Mouse (Mus musculus) MEL (cell line): Measurements from ENCODE around the gene Stat4. TPM values are rescaled to one million over a fixed set of nuclear protein-coding genes. Genes with fewer than 3 reads are reported as not detected.

ENCODE experiments used
- DNase-seq: peaks from one replicate; pipeline ENCODE4 v3.0.0; 2011; ENCODE audit warnings: low read depth, low spot score
- H3K27ac ChIP-seq: 2 replicates; pipeline ENCODE4 v1.5.1; 2012; ENCODE audit warnings: low read depth, mild to moderate bottlenecking, control low read depth, low read length, moderate library complexity; ENCODE audit not compliant: control insufficient read depth
- H3K27me3 ChIP-seq, 2 experiments: fragments of 150-350 bp in 1 of 2; sonication (generic) in 1 of 2; 2 replicates each; pipeline ENCODE4 v1.6.1; 2012; ENCODE audit warnings: low read length in 2 of 2, mild to moderate bottlenecking in 2 of 2, improper control_type of control experiment in 1 of 2, moderate library complexity in 1 of 2; ENCODE audit not compliant: insufficient read depth in 2 of 2, control insufficient read depth in 1 of 2
- H3K36me3 ChIP-seq, 2 experiments: 2 replicates each; pipeline ENCODE4 v1.6.1; 2012 to 2014; ENCODE audit warnings: low read length in 2 of 2, improper control_type of control experiment in 1 of 2, inconsistent platforms in 1 of 2, mild to moderate bottlenecking in 1 of 2; ENCODE audit not compliant: insufficient read depth in 2 of 2, control insufficient read depth in 1 of 2
- H3K4me1 ChIP-seq, 2 experiments: fragments of 150-350 bp in 1 of 2; sonication (generic) in 1 of 2; 2 replicates each; pipeline ENCODE4 v1.6.1; 2012; ENCODE audit warnings: low read length in 2 of 2, improper control_type of control experiment in 1 of 2, mild to moderate bottlenecking in 1 of 2; ENCODE audit not compliant: insufficient read depth in 2 of 2, control insufficient read depth in 1 of 2
- H3K4me3 ChIP-seq, 2 experiments: fragments of 150-350 bp in 1 of 2; sonication (generic) in 1 of 2; 2 replicates each; pipeline ENCODE4 v1.5.1; 2012; ENCODE audit warnings: low read depth in 2 of 2, low read length in 2 of 2, mild to moderate bottlenecking in 2 of 2, moderate library complexity in 2 of 2, control low read depth in 1 of 2, improper control_type of control experiment in 1 of 2; ENCODE audit not compliant: control insufficient read depth in 1 of 2, insufficient read depth in 1 of 2
- H3K79me2 ChIP-seq: 2 replicates; pipeline ENCODE4 v1.6.1; 2012; ENCODE audit warnings: mild to moderate bottlenecking, low read length, moderate library complexity; ENCODE audit not compliant: control insufficient read depth, poor library complexity, insufficient read depth
- H3K9ac ChIP-seq: 2 replicates; pipeline ENCODE4 v1.6.1; 2012; ENCODE audit warnings: low read depth, mild to moderate bottlenecking, control low read depth, low read length, moderate library complexity; ENCODE audit not compliant: control insufficient read depth, poor library complexity, severe bottlenecking
- H3K9me3 ChIP-seq: fragments of 150-350 bp; sonication (generic); replicated peaks from 2 replicates; pipeline ENCODE4 v1.6.1; 2012; ENCODE audit warnings: mild to moderate bottlenecking, low read length, improper control_type of control experiment, moderate library complexity; ENCODE audit not compliant: insufficient read depth
- E2F4 ChIP-seq: IDR thresholded peaks from 2 replicates; pipeline ENCODE4 v1.6.1; 2011; ENCODE audit warnings: low read depth, low read length, improper control_type of control experiment, borderline replicate concordance
- ELF1 ChIP-seq: IDR thresholded peaks from 2 replicates; pipeline ENCODE4 v1.6.1; 2014; ENCODE audit warnings: low read depth, mild to moderate bottlenecking, inconsistent platforms, low read length, improper control_type of control experiment, moderate library complexity
- EP300 ChIP-seq, 2 experiments: IDR thresholded peaks; 2 replicates each; pipeline ENCODE4 v1.6.1; 2011; ENCODE audit warnings: improper control_type of control experiment in 2 of 2, low read length in 2 of 2, low read depth in 1 of 2, mild to moderate bottlenecking in 1 of 2
- ETS1 ChIP-seq: IDR thresholded peaks from 2 replicates; pipeline ENCODE4 v1.6.1; 2012; ENCODE audit warnings: low read depth, mild to moderate bottlenecking, inconsistent platforms, low read length, improper control_type of control experiment, moderate library complexity
- GABPA ChIP-seq: IDR thresholded peaks from 2 replicates; pipeline ENCODE4 v1.6.1; 2012; ENCODE audit warnings: low read depth, mild to moderate bottlenecking, inconsistent platforms, low read length, improper control_type of control experiment, moderate library complexity
- HCFC1 ChIP-seq: IDR thresholded peaks from 2 replicates; pipeline ENCODE4 v1.6.1; 2012; ENCODE audit warnings: low read depth, mild to moderate bottlenecking, inconsistent platforms, low read length, improper control_type of control experiment, moderate library complexity
- KAT2A ChIP-seq: conservative IDR thresholded peaks from 2 replicates; pipeline ENCODE4 v1.6.1; 2012; ENCODE audit warnings: low read depth, low read length, improper control_type of control experiment, inconsistent platforms
- MAFK ChIP-seq: IDR thresholded peaks from 2 replicates; pipeline ENCODE4 v1.6.1; 2011; ENCODE audit warnings: low read depth, mild to moderate bottlenecking, low read length, improper control_type of control experiment, borderline replicate concordance
- MAZ ChIP-seq: IDR thresholded peaks from 2 replicates; pipeline ENCODE4 v1.6.1; 2012; ENCODE audit warnings: low read depth, mild to moderate bottlenecking, inconsistent platforms, low read length, improper control_type of control experiment
- MEF2A ChIP-seq: IDR thresholded peaks from 2 replicates; pipeline ENCODE4 v1.6.1; 2014; ENCODE audit warnings: low read depth, mild to moderate bottlenecking, inconsistent platforms, low read length, improper control_type of control experiment; ENCODE audit not compliant: poor library complexity, insufficient replicate concordance, severe bottlenecking; ENCODE audit errors: extremely low read depth
- MYB ChIP-seq: IDR thresholded peaks from 2 replicates; pipeline ENCODE4 v1.6.1; 2011; ENCODE audit warnings: mild to moderate bottlenecking, low read depth, low read length, improper control_type of control experiment
- NELFE ChIP-seq: IDR thresholded peaks from 2 replicates; pipeline ENCODE4 v1.6.1; 2011; ENCODE audit warnings: low read depth, low read length, improper control_type of control experiment
- NRF1 ChIP-seq: IDR thresholded peaks from 2 replicates; pipeline ENCODE4 v1.6.1; 2014; ENCODE audit warnings: low read depth, mild to moderate bottlenecking, inconsistent platforms, low read length, improper control_type of control experiment, moderate library complexity; ENCODE audit not compliant: poor library complexity, insufficient read depth, severe bottlenecking
- POLR2A ChIP-seq, 2 experiments: IDR thresholded peaks; 2 replicates each; pipeline ENCODE4 v1.6.1; 2011 to 2012; ENCODE audit warnings: low read length in 2 of 2, mild to moderate bottlenecking in 2 of 2, control low read depth in 1 of 2, improper control_type of control experiment in 1 of 2, low read depth in 1 of 2, moderate library complexity in 1 of 2; ENCODE audit not compliant: control insufficient read depth in 1 of 2, insufficient read depth in 1 of 2, poor library complexity in 1 of 2
- POLR2AphosphoS2 ChIP-seq: IDR thresholded peaks from 2 replicates; pipeline ENCODE4 v1.6.1; 2011; ENCODE audit warnings: low read length, improper control_type of control experiment
- RAD21 ChIP-seq: IDR thresholded peaks from 2 replicates; pipeline ENCODE4 v1.6.1; 2011; ENCODE audit warnings: mild to moderate bottlenecking, low read depth, low read length, improper control_type of control experiment
- SIN3A ChIP-seq: IDR thresholded peaks from 2 replicates; pipeline ENCODE4 v1.6.1; 2012; ENCODE audit warnings: low read length, improper control_type of control experiment, inconsistent platforms
- SMC3 ChIP-seq: IDR thresholded peaks from 2 replicates; pipeline ENCODE4 v1.6.1; 2011; ENCODE audit warnings: low read depth, low read length, improper control_type of control experiment
- TAL1 ChIP-seq: IDR thresholded peaks from 2 replicates; pipeline ENCODE4 v1.6.1; 2012; ENCODE audit warnings: mild to moderate bottlenecking, inconsistent platforms, low read length, moderate library complexity, mixed read lengths
- TBP ChIP-seq: IDR thresholded peaks from 2 replicates; pipeline ENCODE4 v1.8.0; 2011; ENCODE audit warnings: low read depth, low read length, improper control_type of control experiment
- USF2 ChIP-seq, 2 experiments: IDR thresholded peaks; 2 replicates each; pipeline ENCODE4 v1.6.1; 2011 to 2012; ENCODE audit warnings: improper control_type of control experiment in 2 of 2, low read length in 2 of 2, borderline replicate concordance in 1 of 2, inconsistent platforms in 1 of 2, low read depth in 1 of 2, mild to moderate bottlenecking in 1 of 2; ENCODE audit not compliant: insufficient read depth in 1 of 2
- ZC3H11A ChIP-seq: IDR thresholded peaks from 2 replicates; pipeline ENCODE4 v1.6.1; 2012; ENCODE audit warnings: low read depth, mild to moderate bottlenecking, inconsistent platforms, low read length, improper control_type of control experiment
- polyA plus RNA-seq, 2 experiments: library from polyadenylated mRNA; stranded (reverse) in 1 of 2; unstranded in 1 of 2; fragments of >175 nt in 1 of 2; fragments of >200 nt in 1 of 2; gene quantifications; 2 replicates each; pipeline versions ENCODE4 v1.2.1 to v1.2.4; 2012; ENCODE audit warnings: low replicate concordance in 2 of 2, low read depth in 1 of 2; ENCODE audit not compliant: insufficient read length in 2 of 2, insufficient read depth in 1 of 2, missing spikeins in 1 of 2
- total RNA-seq: library from RNA; depleted of rRNA; stranded (reverse); fragments of 300-350 nt; gene quantifications from 2 replicates; pipeline ENCODE4 v1.2.3, GENCODE M21; 2012

Gene Stat4
- total and polyA plus RNA-seq, 3 experiments: not detected

DNA sequence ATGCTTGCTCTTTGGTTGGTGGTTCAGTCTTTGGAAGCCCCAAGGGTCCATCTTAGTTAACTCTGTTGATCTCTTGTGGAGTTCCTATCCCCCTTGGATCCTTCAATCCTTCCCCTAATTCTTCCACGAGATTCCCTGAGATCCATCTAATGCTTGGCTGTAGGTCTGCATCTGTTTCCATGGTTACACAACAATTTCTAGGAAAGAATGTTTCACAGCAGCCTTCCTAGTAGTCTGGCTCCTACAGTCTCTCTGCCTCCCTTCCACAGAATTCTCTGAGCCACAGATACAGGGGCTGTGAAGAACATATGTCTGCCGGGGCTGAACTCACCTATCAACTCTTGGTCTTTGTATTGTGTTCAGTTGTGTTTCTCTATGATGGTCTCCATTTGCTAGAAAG, 61.8 kb downstream of the Stat4 start:
- no peaks in the 10 kb centered on the region for H3K79me2 ChIP-seq
- H3K27ac ChIP-seq: no peak overlapping the region
- no peak for DNase-seq
- H3K4me1 ChIP-seq: no peaks in the 10 kb centered on the region
- H3K9me3 ChIP-seq: no peaks in the 10 kb centered on the region
- H3K36me3 ChIP-seq: no peaks in the 10 kb centered on the region
- no peaks in the 10 kb centered on the region; a peak in 1 of 4 replicates for H3K27me3 ChIP-seq
- no peak overlapping the region for H3K4me3 ChIP-seq
- H3K9ac ChIP-seq: no peak overlapping the region
- no peak for TF ChIP-seq NELFE
- no peak for TF ChIP-seq KAT2A
- no peak for TF ChIP-seq MYB
- no peak for TF ChIP-seq TBP
- TF ChIP-seq EP300 (IDR thresholded peaks at IDR 0.05; ENCODE audit: low read depth in 1 of 2, low read length in 2 of 2): no peak
- TF ChIP-seq MAZ: no peak
- no peak for TF ChIP-seq SIN3A
- TF ChIP-seq TAL1: no peak
- TF ChIP-seq NRF1: no peak
- no peak for TF ChIP-seq USF2 (IDR thresholded peaks at IDR 0.05; ENCODE audit: borderline replicate concordance in 1 of 2, insufficient read depth in 1 of 2, low read depth in 1 of 2, low read length in 2 of 2)
- TF ChIP-seq RAD21: no peak

GRCm38 (mm10) chr1:52049827-52050226, 62.9 kb downstream of the Stat4 start:
- DNase-seq: no peak
- no peak overlapping the region for H3K4me3 ChIP-seq
- no peaks in the 10 kb centered on the region for H3K4me1 ChIP-seq
- H3K27me3 ChIP-seq: no peaks in the 10 kb centered on the region
- H3K9me3 ChIP-seq: no peaks in the 10 kb centered on the region
- no peaks in the 10 kb centered on the region for H3K36me3 ChIP-seq
- H3K27ac ChIP-seq: no peak overlapping the region
- no peaks in the 10 kb centered on the region for H3K79me2 ChIP-seq
- H3K9ac ChIP-seq: no peak overlapping the region
- TF ChIP-seq TBP (no peak), MAZ (no peak)
- TF ChIP-seq, all 39 proteins: peak for 0

DNA sequence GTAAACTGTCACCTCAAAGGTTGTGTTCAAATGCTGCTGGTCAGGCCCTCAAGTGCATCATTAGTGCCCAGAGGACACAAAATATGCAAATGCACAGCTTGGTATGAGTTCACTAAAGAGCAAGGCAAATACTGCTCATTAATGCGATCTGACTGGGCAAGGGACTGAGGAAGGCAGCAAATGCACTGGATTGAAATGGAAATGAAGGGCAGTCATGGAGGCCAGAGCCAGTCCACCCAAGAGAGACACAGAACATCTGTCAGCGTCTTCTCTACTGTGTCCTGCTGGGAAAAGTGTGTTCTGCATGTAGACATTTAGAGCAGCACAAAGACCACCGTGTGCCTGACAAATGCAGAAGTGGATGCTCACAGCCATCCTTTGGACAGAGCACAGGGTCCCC, 64.6 kb downstream of the Stat4 start:
- no peaks in the 10 kb centered on the region for H3K36me3 ChIP-seq
- no peak overlapping the region for H3K9ac ChIP-seq
- H3K79me2 ChIP-seq: no peaks in the 10 kb centered on the region
- no peaks in the 10 kb centered on the region for H3K27me3 ChIP-seq
- H3K9me3 ChIP-seq: no peaks in the 10 kb centered on the region
- no peak overlapping the region for H3K27ac ChIP-seq
- H3K4me3 ChIP-seq: no peak overlapping the region
- H3K4me1 ChIP-seq: no peaks in the 10 kb centered on the region
- TF ChIP-seq USF2 (IDR thresholded peaks at IDR 0.05; ENCODE audit: borderline replicate concordance in 1 of 2, insufficient read depth in 1 of 2, low read depth in 1 of 2, low read length in 2 of 2) (no peak), POLR2AphosphoS2 (no peak), ELF1 (no peak), POLR2A (IDR thresholded peaks at IDR 0.05; ENCODE audit: control insufficient read depth in 1 of 2, insufficient read depth in 1 of 2, low read depth in 1 of 2, low read length in 2 of 2, poor library complexity in 1 of 2) (no peak), GABPA (no peak), TBP (no peak), SMC3 (no peak), ZC3H11A (no peak), MYB (no peak), ETS1 (no peak), MAFK (no peak), RAD21 (no peak), E2F4 (no peak), MEF2A (no peak), HCFC1 (no peak), NELFE (no peak)
- no peak for DNase-seq
